Mouse (Mus musculus): ENCODE data around the gene Psma7. TPM values are rescaled to one million over a fixed set of nuclear protein-coding genes. Genes with fewer than 3 reads are reported as not detected.

Psma7 gene
- polyA plus RNA-seq, 2 experiments: 298 to 620 TPM

DNA sequence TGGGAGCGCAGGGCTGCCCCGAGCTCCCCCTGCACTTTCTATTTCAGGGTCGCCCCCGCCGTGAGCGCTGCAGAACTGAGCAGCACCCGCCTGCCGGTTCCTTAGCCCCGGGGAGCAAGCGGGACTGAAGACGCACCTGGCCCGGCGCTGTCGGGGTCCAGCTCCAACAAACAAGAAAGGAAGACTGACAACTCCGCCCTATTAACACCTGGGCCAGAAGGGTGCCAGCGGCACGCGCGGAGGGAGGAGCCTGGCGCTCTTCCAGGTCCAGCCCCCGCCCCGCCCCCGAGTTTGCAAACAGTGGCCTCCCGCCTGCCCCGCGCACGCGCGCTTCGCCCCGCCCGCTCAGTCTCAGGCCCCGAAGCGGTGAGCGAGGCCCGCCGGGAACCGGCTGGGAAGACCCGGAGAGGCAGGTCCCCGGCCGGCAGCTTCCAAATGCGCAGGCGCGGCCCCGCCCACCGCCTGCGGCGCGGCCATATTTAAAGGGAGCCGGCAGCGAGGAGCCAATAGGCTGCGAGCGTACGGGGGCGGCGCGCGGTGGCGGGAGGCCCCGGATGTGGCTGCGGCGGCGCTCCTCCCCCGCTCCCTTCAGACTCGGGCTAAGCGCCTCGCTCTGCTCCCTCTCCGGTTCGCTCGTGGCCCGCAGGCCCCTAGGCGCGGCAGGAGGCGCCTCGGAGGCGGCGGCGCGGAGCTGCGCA is 17.7 kb downstream of the Psma7 start, which contains the start of gene Lsm14b:
Gene Lsm14b (plus strand): TSS at position 587 of the 698 bp plus-strand sequence.
- Histone ChIP-seq H3K27ac (replicated peaks; ENCODE audit: low read depth, low read length) (peak within 1 kb of the TSS; percentile 88), H3K9ac (ENCODE audit: low read depth, low read length, severe bottlenecking) (peak within 1 kb of the TSS; percentile 85), H3K36me3 (ENCODE audit: control insufficient read depth, insufficient read depth, low read length) (peaks cover 22% of the 10 kb centered on the region), H3K4me3 (replicated peaks; ENCODE audit: low read length) (peak within 1 kb of the TSS; percentile 96), H3K4me2 (replicated peaks; ENCODE audit: low read depth, low read length, severe bottlenecking) (peak within 1 kb of the TSS; percentile 86), H3K4me1 (ENCODE audit: control insufficient read depth, insufficient read depth, low read length) (peaks cover 30% of the 10 kb centered on the region), H3K9me3 (ENCODE audit: control insufficient read depth, low read length) (no peaks in the 10 kb centered on the region), H3K27me3 (ENCODE audit: control insufficient read depth, insufficient read depth, low read length) (no peaks in the 10 kb centered on the region)
- peak; percentile 94 for ATAC-seq (ENCODE audit: low FRiP score, low read depth)
- TF ChIP-seq POLR2A (IDR thresholded peaks at IDR 0.05; ENCODE audit: borderline replicate concordance, extremely low read depth, insufficient read depth, insufficient read length): no peak
- under 1% methylated on average over 49 of the region's 80 CpGs for WGBS
- DNase-seq (ENCODE audit: low spot score): peak; percentile 96

DNA sequence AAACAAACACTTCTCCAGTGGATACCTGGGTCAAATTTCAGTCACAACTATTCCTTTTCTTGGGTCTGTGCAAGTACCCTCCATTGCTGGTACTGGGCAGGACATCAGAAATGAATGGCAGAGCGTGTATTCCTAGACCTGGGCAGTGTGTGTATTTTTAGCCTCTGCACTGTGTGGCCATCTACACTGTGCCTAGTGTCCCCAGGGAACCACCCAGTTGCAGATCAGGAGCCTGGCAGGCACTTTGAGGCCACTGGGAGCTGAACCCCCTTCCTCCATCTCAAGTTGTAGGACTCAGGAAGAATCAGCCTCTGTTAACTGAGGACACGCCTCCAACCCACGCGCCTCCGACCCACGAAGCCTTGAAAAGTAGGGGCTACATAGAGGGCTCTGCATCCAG is 19.5 kb downstream of the Psma7 start:
- WGBS: 46% methylated on average over 6 of the region's 6 CpGs

DNA sequence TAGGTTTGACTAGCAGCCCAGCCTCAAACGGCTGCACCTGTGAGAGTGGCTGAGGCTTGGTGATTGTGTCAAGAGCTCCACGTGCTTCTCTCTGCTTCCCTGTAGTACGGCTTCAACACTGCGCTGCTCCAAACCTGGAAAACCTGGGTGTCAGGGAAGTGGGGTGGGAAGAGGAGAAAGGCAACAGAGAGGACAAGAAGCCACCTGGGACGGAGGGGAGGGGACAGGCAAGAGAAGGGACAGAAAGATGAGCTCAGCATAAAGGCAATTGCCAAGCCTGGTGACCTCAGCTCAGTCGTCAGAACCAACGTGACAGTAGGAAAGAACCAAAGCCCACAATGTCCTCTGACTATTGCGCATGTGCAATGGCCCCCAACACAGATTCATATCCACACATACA is 21.3 kb downstream of the Psma7 start:
- Histone ChIP-seq H3K4me2 (replicated peaks; ENCODE audit: low read depth, low read length, severe bottlenecking) (no peak overlapping the region), H3K4me1 (ENCODE audit: control insufficient read depth, insufficient read depth, low read length) (peaks cover 21% of the 10 kb centered on the region), H3K9me3 (ENCODE audit: control insufficient read depth, low read length) (no peaks in the 10 kb centered on the region), H3K4me3 (replicated peaks; ENCODE audit: low read length) (no peak overlapping the region), H3K9ac (ENCODE audit: low read depth, low read length, severe bottlenecking) (no peak overlapping the region), H3K27me3 (ENCODE audit: control insufficient read depth, insufficient read depth, low read length) (no peaks in the 10 kb centered on the region), H3K36me3 (ENCODE audit: control insufficient read depth, insufficient read depth, low read length) (no peaks in the 10 kb centered on the region), H3K27ac (replicated peaks; ENCODE audit: low read depth, low read length) (no peak overlapping the region)
- 76% methylated on average over 8 of the region's 8 CpGs for whole genome bisulfite sequencing
- DNase-seq (ENCODE audit: low spot score) (no peak), ATAC-seq (ENCODE audit: low FRiP score, low read depth) (no peak)
- TF ChIP-seq POLR2A (IDR thresholded peaks at IDR 0.05; ENCODE audit: borderline replicate concordance, extremely low read depth, insufficient read depth, insufficient read length): no peak

More for the DNA sequence above, 19.5 kb downstream of the Psma7 start:
- no peak for ATAC-seq (ENCODE audit: low FRiP score, low read depth)
- Histone ChIP-seq H3K36me3 (ENCODE audit: control insufficient read depth, insufficient read depth, low read length) (peaks cover 4% of the 10 kb centered on the region), H3K9ac (ENCODE audit: low read depth, low read length, severe bottlenecking) (no peak overlapping the region), H3K27me3 (ENCODE audit: control insufficient read depth, insufficient read depth, low read length) (no peaks in the 10 kb centered on the region), H3K27ac (replicated peaks; ENCODE audit: low read depth, low read length) (no peak overlapping the region), H3K4me3 (replicated peaks; ENCODE audit: low read length) (no peak overlapping the region), H3K4me2 (replicated peaks; ENCODE audit: low read depth, low read length, severe bottlenecking) (no peak overlapping the region), H3K9me3 (ENCODE audit: control insufficient read depth, low read length) (no peaks in the 10 kb centered on the region), H3K4me1 (ENCODE audit: control insufficient read depth, insufficient read depth, low read length) (peaks cover 32% of the 10 kb centered on the region)
- DNase-seq (ENCODE audit: low spot score): no peak
- no peak for TF ChIP-seq POLR2A (IDR thresholded peaks at IDR 0.05; ENCODE audit: borderline replicate concordance, extremely low read depth, insufficient read depth, insufficient read length)

DNA sequence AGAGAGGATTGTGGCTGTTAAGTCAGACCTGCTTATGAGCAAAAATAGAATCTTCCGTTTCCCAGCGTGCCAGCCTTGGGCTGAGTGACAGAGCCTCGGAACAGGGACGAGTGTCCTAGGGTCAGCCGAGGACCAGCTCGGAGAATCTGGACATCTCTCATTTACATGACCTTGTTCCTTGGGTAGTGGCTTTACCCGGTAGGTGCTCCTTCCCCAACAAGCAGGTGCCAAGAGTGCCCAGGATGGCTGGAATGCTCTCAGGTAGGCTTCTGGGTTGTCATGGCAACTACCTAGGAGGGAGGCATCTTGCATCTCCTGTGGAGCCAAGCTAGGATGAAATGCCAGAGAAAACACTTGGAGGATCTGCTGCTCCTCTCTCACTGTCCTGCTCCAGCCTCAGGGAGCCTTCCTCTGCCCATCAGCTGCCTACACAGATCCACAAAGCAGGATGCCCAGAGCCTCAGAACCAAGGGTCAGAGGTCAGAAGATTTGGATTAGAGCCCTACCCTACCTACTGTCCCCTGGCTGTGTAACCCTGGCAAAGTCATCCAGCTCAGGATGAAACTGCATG is 22.1 kb downstream of the Psma7 start:
- Histone ChIP-seq H3K9me3 (ENCODE audit: control insufficient read depth, low read length) (no peaks in the 10 kb centered on the region), H3K9ac (ENCODE audit: low read depth, low read length, severe bottlenecking) (no peak overlapping the region), H3K4me1 (ENCODE audit: control insufficient read depth, insufficient read depth, low read length) (peaks cover 20% of the 10 kb centered on the region), H3K36me3 (ENCODE audit: control insufficient read depth, insufficient read depth, low read length) (no peaks in the 10 kb centered on the region), H3K27ac (replicated peaks; ENCODE audit: low read depth, low read length) (no peak overlapping the region), H3K4me2 (replicated peaks; ENCODE audit: low read depth, low read length, severe bottlenecking) (no peak overlapping the region), H3K4me3 (replicated peaks; ENCODE audit: low read length) (no peak overlapping the region), H3K27me3 (ENCODE audit: control insufficient read depth, insufficient read depth, low read length) (no peaks in the 10 kb centered on the region)
- DNase-seq (ENCODE audit: low spot score): no peak
- 70% methylated on average over 7 of the region's 7 CpGs for WGBS
- ATAC-seq (ENCODE audit: low FRiP score, low read depth): no peak
- TF ChIP-seq POLR2A (IDR thresholded peaks at IDR 0.05; ENCODE audit: borderline replicate concordance, extremely low read depth, insufficient read depth, insufficient read length): no peak

DNA sequence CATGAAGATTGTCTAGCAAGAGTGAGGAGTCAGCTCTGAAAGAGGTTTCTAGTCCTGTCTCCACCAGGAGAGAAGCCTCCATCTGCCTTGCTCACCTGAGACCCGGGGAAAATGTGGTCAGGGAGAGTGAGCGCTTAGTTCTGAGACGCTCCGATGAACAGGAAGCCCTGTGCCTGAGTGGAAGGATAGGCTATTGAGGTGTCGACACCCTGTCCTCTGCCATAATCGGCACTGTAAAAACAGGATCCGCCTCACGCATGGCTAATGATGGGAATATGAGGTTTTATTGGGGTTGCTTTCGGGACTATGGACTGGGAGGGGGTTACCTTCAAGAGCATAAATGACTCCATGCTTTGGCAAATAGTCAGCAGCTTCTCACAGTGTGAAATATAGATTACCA is 23.7 kb downstream of the Psma7 start:
- Histone ChIP-seq H3K9ac (ENCODE audit: low read depth, low read length, severe bottlenecking) (no peak overlapping the region), H3K27ac (replicated peaks; ENCODE audit: low read depth, low read length) (no peak overlapping the region), H3K4me2 (replicated peaks; ENCODE audit: low read depth, low read length, severe bottlenecking) (no peak overlapping the region), H3K4me3 (replicated peaks; ENCODE audit: low read length) (no peak overlapping the region), H3K4me1 (ENCODE audit: control insufficient read depth, insufficient read depth, low read length) (peaks cover 17% of the 10 kb centered on the region), H3K9me3 (ENCODE audit: control insufficient read depth, low read length) (no peaks in the 10 kb centered on the region), H3K27me3 (ENCODE audit: control insufficient read depth, insufficient read depth, low read length) (no peaks in the 10 kb centered on the region), H3K36me3 (ENCODE audit: control insufficient read depth, insufficient read depth, low read length) (no peaks in the 10 kb centered on the region)
- WGBS: 67% methylated on average over 9 of the region's 9 CpGs
- TF ChIP-seq POLR2A (IDR thresholded peaks at IDR 0.05; ENCODE audit: borderline replicate concordance, extremely low read depth, insufficient read depth, insufficient read length): no peak
- DNase-seq (ENCODE audit: low spot score) (no peak), ATAC-seq (ENCODE audit: low FRiP score, low read depth) (no peak)
